Mouse (Mus musculus) embryonic stem cell, embryonic (primary cell): Measurements from ENCODE around the gene Dis3.

Experiments
- CTCF ChIA-PET, 4 experiments: fragments of 300-600 bp in 2 of 4; fragments of 350-600 bp in 2 of 4; sonication (Branson Sonifier 250); formaldehyde crosslinking; loops; one replicate each; lab custom pipeline; 2022; ENCODE audit warnings: inconsistent platforms in 2 of 4; lab: Charles Lee
- POLR2A ChIA-PET, 4 experiments: fragments of 300-600 bp in 2 of 4; fragments of 350-600 bp in 2 of 4; sonication (Branson Sonifier 250); formaldehyde crosslinking; loops; one replicate each; lab custom pipeline; 2022; ENCODE audit warnings: antibody characterized with exemption in 4 of 4, inconsistent platforms in 1 of 4; lab: Charles Lee

Gene Dis3

GRCm38 (mm10) chr14:99104542-99105123 is 5.1 kb upstream of the Dis3 start:
- ChIA-PET POLR2A (interaction anchor here in 1 of 4 experiments (0.5 to 0.7 kb wide), 2 partner anchors 12 to 174 kb away, joined by 3 read pairs; no protein-coding TSS in a partner anchor), CTCF (interaction anchor here in 2 of 4 experiments (0.6 to 0.7 kb wide), 2 partner anchors 37 to 68 kb away, joined by 3 to 5 read pairs; no protein-coding TSS in a partner anchor)

- CTCF ChIA-PET, result no interaction called here
- POLR2A ChIA-PET, result no interaction called here
These were observed 3.5 kb upstream of the Dis3 start for GRCm38 (mm10) chr14:99103050-99103449.

GRCm38 (mm10) chr14:99099967-99100587 is 507 bp upstream of the Dis3 start:
- CTCF ChIA-PET, result interaction anchor here in 3 of 4 experiments (0.6 to 1.2 kb wide), 3 partner anchors 28 to 42 kb away, joined by 3 read pairs; no protein-coding TSS in a partner anchor
- POLR2A ChIA-PET, result interaction anchor here (0.6 to 9.9 kb wide), 61 partner anchors 8 to 709 kb away, joined by 3 to 151 read pairs (median 4); partner anchors contain the start of genes Bora (in 3 of the 4), Klf5 (in 3 of the 4) and Mzt1 (in 3 of the 4)

GRCm38 (mm10) chr14:99088947-99089346 is 10.6 kb downstream of the Dis3 start:
- ChIA-PET POLR2A (interaction anchor here in 2 of 4 experiments (0.8 to 3.5 kb wide), 7 partner anchors 8 to 48 kb away, joined by 3 to 14 read pairs (median 5); partner anchors contain the start of genes Dis3 (in 2 of the 2) and Pibf1 (in 2 of the 2)), CTCF (no interaction called here)

GRCm38 (mm10) chr14:99071146-99071545 is 28.4 kb downstream of the Dis3 start:
- CTCF ChIA-PET, result interaction anchor here in 2 of 4 experiments (0.7 to 1.0 kb wide), 2 partner anchors 19 to 28 kb away, joined by 3 read pairs; partner anchors contain the start of genes Dis3 (in 1 of the 2) and Pibf1 (in 1 of the 2)
- POLR2A ChIA-PET, result interaction anchor here in 1 of 4 experiments (1.0 to 3.1 kb wide), 6 partner anchors 9 to 21 kb away, joined by 4 to 13 read pairs (median 4); no protein-coding TSS in a partner anchor

GRCm38 (mm10) chr14:99063091-99063490 is 36.5 kb downstream of the Dis3 start:
- CTCF ChIA-PET, result no interaction called here
- POLR2A ChIA-PET, result interaction anchor here in 2 of 4 experiments (0.9 to 1.0 kb wide), 2 partner anchors 9 to 12 kb away, joined by 3 read pairs; no protein-coding TSS in a partner anchor

GRCm38 (mm10) chr14:99060616-99061015 is 39.0 kb downstream of the Dis3 start:
- CTCF ChIA-PET, result no interaction called here

GRCm38 (mm10) chr14:99058959-99059586 is 40.5 kb downstream of the Dis3 start:
- POLR2A ChIA-PET, result interaction anchor here (0.6 to 1.7 kb wide), 18 partner anchors 10 to 632 kb away, joined by 3 to 5 read pairs (median 3); partner anchors contain the start of genes Dis3 (in 3 of the 4) and Pibf1 (in 2 of the 4)

More at GRCm38 (mm10) chr14:99060616-99061015, 39.0 kb downstream of the Dis3 start:
- POLR2A ChIA-PET, result interaction anchor here in 1 of 4 experiments (0.6 to 2.2 kb wide), 8 partner anchors 11 to 218 kb away, joined by 3 to 5 read pairs (median 3); no protein-coding TSS in a partner anchor

GRCm38 (mm10) chr14:99046782-99047181 is 52.8 kb downstream of the Dis3 start:
- POLR2A ChIA-PET, result interaction anchor here in 3 of 4 experiments (0.9 to 1.2 kb wide), 3 partner anchors 9 to 88 kb away, joined by 3 read pairs; no protein-coding TSS in a partner anchor
- CTCF ChIA-PET, result no interaction called here

More at GRCm38 (mm10) chr14:99058959-99059586, 40.5 kb downstream of the Dis3 start:
- CTCF ChIA-PET, result interaction anchor here in 1 of 4 experiments (0.7 kb wide), 1 partner anchor 9 kb away, joined by 3 read pairs; no protein-coding TSS in a partner anchor

GRCm38 (mm10) chr14:99046031-99046781 is 53.4 kb downstream of the Dis3 start, which contains the start of the genes Mzt1 and Bora:
Gene Mzt1, minus strand, starts transcription at chr14:99046134.
Gene Bora, plus strand, starts transcription at chr14:99046222.
- ChIA-PET POLR2A (interaction anchor here in 3 of 4 experiments (0.6 to 1.8 kb wide), 12 partner anchors 9 to 252 kb away, joined by 3 to 17 read pairs (median 4); partner anchors contain the start of genes Dis3 (in 3 of the 3), Pibf1 (in 2 of the 3) and Klf5 (in 1 of the 3)), CTCF (no interaction called here)

- CTCF ChIA-PET, result interaction anchor here in 1 of 4 experiments (0.6 kb wide), 1 partner anchor 9 kb away, joined by 3 read pairs; no protein-coding TSS in a partner anchor
- POLR2A ChIA-PET, result interaction anchor here in 3 of 4 experiments (0.6 to 2.0 kb wide), 15 partner anchors 8 to 253 kb away, joined by 3 to 17 read pairs (median 4); partner anchors contain the start of genes Dis3 (in 3 of the 3), Pibf1 (in 2 of the 3) and Klf5 (in 1 of the 3)
These were observed 54.1 kb downstream of the Dis3 start for GRCm38 (mm10) chr14:99045378-99046030.

- CTCF ChIA-PET, result no interaction called here
- POLR2A ChIA-PET, result interaction anchor here in 3 of 4 experiments (0.7 to 2.0 kb wide), 12 partner anchors 8 to 1212 kb away, joined by 3 to 13 read pairs (median 4); partner anchors contain the start of genes Dis3 (in 1 of the 3), Klf5 (in 1 of the 3) and Pibf1 (in 1 of the 3)
These were observed 54.9 kb downstream of the Dis3 start for GRCm38 (mm10) chr14:99044718-99045117.

GRCm38 (mm10) chr14:99044096-99044495 is 55.5 kb downstream of the Dis3 start:
- ChIA-PET POLR2A (interaction anchor here in 3 of 4 experiments (0.6 to 2.0 kb wide), 9 partner anchors 9 to 1213 kb away, joined by 3 to 8 read pairs (median 4); partner anchors contain the start of genes Dis3 (in 1 of the 3), Klf5 (in 1 of the 3) and Pibf1 (in 1 of the 3)), CTCF (no interaction called here)

- POLR2A ChIA-PET, result interaction anchor here in 2 of 4 experiments (0.6 to 2.0 kb wide), 5 partner anchors 8 to 269 kb away, joined by 3 to 5 read pairs (median 4); partner anchors contain the start of gene Klf5 (in 1 of the 2)
- CTCF ChIA-PET, result no interaction called here
These were observed 56.1 kb downstream of the Dis3 start for GRCm38 (mm10) chr14:99043499-99043898.

- POLR2A ChIA-PET, result interaction anchor here (0.6 to 6.3 kb wide), 10 partner anchors 9 to 226 kb away, joined by 3 to 27 read pairs (median 4); partner anchors contain the start of genes Dis3 (in 1 of the 4) and Pibf1 (in 1 of the 4)
- CTCF ChIA-PET, result no interaction called here
These were observed 58.2 kb downstream of the Dis3 start for GRCm38 (mm10) chr14:99041416-99041815.

GRCm38 (mm10) chr14:99039308-99039707 is 60.3 kb downstream of the Dis3 start:
- POLR2A ChIA-PET, result interaction anchor here in 3 of 4 experiments (0.9 to 6.3 kb wide), 20 partner anchors 9 to 471 kb away, joined by 3 to 27 read pairs (median 4); partner anchors contain the start of genes Dis3 (in 2 of the 3) and Pibf1 (in 2 of the 3)
- CTCF ChIA-PET, result interaction anchor here in 1 of 4 experiments (0.6 kb wide), 1 partner anchor 18 kb away, joined by 3 read pairs; no protein-coding TSS in a partner anchor
